Mouse (Mus musculus) ZHBTc4 (cell line): ENCODE data around the gene Isl2.

Source experiments
- DNase-seq: peaks from one replicate; pipeline ENCODE4 v3.0.0-alpha.2; 2011; ENCODE audit warnings: low read depth, low spot score

Isl2 gene

DNA sequence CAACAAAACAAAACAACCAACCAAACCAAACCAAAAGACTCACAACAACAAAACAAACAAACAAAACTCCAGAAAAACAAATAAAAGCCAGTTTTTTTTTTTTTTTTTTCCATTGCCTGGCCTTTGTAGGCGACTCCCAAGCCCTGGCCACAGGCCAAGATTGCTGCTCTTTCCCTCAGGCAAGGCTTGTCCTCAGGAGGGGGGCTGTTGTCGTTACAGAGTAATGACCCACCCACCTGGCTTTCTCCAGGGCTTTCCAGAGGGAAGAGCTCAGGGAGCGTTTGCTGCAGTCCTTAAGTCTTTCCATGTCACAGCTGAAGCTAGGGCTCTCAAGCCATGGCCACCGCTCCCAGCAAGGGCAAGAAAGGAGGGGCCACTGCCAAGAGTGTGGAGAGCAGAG is at the start of gene Isl2:
Gene Isl2, plus strand, starts transcription at position 296 of the 400 bp plus-strand sequence.
- DNase-seq: peak; percentile 53

GRCm38 (mm10) chr9:55507922-55508321 is 30.6 kb upstream of the Isl2 start:
- no peak for DNase-seq

GRCm38 (mm10) chr9:55508701-55509100 is 29.8 kb upstream of the Isl2 start:
- DNase-seq: no peak

- DNase-seq: no peak
These were observed 28.7 kb upstream of the Isl2 start for GRCm38 (mm10) chr9:55509731-55510130.

DNA sequence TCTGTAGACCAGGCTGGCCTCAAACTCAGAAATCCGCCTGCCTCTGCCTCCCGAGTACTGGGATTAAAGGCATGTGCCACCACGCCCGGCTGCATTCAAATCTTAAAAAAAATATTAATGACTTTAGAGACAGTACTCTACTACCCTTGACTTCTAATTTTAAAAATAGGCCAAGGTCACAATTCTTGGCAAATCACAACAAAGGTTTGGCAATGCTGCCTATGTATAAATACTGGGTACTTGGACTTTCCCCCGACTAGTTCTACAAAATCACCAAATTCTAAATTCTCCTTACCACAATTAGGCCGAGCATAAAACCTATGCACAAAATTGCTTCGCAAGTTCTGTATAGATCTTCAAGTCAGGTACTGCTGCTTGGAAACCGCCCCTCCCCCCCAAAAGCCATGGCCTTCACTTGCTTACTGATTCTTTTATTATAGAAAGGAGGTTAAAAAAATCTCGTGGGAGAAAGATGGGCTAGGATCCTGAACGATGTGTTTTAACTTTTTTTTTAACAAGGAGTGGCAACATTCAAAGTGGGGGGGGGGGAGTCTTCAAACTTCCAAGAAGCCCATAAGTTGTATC is 27.7 kb upstream of the Isl2 start:
- no peak for DNase-seq

- peak; percentile 84 for DNase-seq
These were observed 26.9 kb upstream of the Isl2 start for GRCm38 (mm10) chr9:55511521-55511993.

DNA sequence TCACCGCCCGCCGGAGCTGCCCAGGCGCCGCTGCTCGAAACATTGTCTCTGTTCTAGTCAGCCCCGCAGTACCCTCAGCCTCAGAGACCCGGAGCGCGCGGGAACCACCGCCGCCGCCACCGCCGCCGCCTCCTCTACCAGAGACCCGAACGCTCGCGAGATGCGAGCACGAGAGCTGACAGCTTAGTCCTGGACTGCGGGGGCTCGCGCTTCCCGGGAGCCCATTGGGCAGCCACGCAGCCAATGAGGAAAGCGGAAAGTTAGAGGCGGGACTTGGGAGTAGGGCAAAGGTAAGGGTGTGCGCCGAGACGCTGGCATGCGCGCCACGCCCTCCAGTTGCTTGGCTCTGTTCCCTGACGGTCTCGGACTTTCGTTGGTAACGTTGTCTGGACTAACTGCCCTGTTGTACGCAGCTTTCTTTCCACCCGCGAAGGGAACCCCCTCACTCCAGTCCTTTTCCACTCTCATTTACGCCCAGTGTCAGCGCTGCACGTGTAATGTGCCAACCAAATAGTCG is 26.4 kb upstream of the Isl2 start, which contains the start of gene Etfa:
Gene Etfa, minus strand, starts transcription at position 217 of the 517 bp plus-strand sequence.
- peak; percentile 99 for DNase-seq

- peak; percentile 86 for DNase-seq
These were observed 12.8 kb upstream of the Isl2 start for GRCm38 (mm10) chr9:55525716-55526115.

DNA sequence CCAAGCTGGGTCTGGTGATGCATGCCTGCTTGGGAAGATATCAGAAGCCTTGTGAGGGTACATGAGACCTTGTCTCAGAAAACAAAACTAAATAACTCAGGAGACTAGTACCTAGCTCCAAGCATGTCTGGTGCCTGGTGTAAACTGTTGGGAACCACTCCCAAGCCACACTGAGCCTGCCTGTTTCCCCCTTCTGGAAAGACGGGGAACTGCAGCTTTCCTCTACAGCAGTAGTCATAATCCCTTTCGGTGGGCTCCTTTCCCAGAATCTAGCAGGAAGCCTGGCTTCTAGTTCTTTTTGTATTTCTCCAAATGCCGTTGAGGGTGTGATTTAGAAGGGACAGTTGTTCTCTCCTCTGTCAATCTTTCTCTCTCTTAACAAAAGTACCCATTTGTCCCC is 2.6 kb upstream of the Isl2 start:
- DNase-seq: peak; percentile 78

GRCm38 (mm10) chr9:55539006-55539405 is 534 bp downstream of the Isl2 start:
- DNase-seq: no peak

- peak; percentile 52 for DNase-seq
These were observed 1.4 kb downstream of the Isl2 start for GRCm38 (mm10) chr9:55539661-55540390.

GRCm38 (mm10) chr9:55540391-55540770 is 1.9 kb downstream of the Isl2 start:
- DNase-seq: no peak

DNA sequence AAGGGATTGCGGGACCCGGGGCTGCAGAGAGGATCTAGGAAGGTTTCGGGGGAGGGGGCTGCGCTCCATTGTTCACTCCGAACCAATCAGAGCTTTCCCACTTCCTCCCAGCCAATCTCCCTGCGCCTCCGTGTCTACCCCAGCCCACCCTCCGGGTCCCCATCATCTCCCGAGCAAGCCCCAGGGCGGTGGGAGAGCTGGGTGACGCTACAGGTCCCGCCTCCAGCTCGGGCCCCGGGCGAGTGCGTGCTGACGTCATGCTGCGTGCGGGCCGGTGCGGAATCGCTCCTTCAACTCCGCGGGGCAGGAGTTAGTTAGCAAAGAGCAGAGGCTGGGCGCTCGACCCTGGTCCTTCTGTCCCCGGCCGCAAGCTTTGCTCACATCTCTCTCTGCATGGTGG is 2.4 kb downstream of the Isl2 start:
- DNase-seq: peak; percentile 92

DNA sequence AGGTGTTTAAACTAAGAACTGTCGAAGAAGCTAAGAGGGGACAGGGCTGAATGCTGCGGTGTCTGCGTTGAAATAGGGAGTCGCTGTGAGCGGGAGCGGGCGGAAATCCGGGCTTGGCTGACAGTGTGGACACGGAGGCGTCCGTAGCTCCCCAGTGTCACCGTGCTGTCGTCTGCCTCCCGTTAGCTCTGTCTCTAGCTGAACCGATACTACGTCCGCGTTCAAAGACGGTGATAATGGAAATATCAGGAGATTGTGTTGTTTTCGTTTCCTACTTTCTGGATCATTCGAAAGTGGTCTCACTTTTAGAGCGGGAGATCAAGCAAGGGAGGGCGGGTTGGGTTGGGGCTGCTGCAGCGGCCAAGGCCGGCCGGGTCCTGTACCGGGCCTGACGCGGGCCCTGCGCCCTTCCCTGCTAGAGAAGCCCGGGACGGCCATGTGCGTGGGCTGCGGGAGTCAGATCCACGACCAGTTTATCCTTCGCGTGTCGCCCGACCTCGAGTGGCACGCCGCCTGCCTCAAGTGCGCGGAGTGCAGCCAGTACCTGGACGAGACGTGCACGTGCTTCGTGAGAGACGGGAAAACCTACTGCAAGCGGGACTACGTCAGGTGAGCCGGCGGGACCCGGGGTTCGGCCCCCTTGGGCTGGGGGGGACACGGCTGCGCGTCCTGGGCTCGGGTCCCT is 3.4 kb downstream of the Isl2 start:
- DNase-seq: peak; percentile 50

GRCm38 (mm10) chr9:55542366-55543325 is 4.2 kb downstream of the Isl2 start:
- DNase-seq: peak; percentile 60

DNA sequence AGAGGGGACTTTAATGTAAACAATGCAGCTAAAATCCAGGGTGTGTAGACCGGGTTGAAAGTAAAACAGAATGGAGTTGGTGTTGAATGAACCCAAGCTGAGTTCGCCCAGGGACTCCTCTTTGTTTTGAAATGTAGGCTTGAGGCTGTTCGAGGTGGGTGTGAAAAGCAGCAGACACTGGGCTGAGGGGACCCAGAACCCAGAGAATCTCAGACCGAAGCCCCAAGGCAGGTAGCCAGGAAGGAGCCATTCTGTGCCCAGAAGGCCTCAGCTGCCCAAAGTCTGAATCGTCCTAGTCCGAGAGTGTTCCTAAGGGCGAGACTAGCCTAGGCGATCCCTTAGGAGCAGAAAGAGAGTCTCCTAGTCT is 4.8 kb downstream of the Isl2 start:
- peak; percentile 53 for DNase-seq

GRCm38 (mm10) chr9:55543703-55544401 is 5.4 kb downstream of the Isl2 start:
- peak; percentile 76 for DNase-seq

GRCm38 (mm10) chr9:55544861-55545555 is 6.5 kb downstream of the Isl2 start:
- DNase-seq: peak; percentile 65

DNA sequence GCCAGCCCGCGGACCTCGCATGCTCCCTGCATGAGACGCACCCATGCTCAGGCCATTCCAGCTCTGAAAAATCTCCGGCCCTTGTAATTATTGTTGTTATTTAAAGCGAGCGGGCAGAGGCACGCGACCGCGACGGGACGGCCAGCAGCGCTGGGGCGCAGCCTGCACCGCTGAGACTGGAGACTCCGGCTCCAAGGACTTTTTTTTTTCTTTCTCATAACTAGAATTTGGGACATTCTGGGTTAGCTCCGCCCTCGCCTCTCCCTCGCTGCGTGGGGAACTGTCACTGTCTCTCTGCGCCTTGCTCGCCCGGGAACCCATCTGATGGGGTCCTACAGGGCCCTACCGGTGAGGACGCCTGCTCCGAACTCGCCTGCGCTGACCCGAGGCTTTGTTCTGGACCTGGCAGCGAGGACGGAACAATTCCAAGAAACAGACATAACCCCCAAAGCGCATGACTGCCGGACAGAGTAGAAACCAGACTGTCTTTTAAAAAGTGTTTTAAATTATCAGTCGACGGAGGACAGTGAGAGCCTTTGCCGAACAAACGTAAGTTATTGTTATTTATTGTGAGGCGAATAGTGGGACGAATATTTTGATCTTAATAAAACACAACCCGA is 7.2 kb downstream of the Isl2 start:
- peak; percentile 37 for DNase-seq
